Mouse (Mus musculus): ENCODE data around the gene Lrpprc.

GRCm38 (mm10) chr17:84788376-84789125 lies 2.0 kb downstream of the Lrpprc start:
- TF ChIP-seq CTCF (IDR thresholded peaks at IDR 0.05; ENCODE audit: borderline replicate concordance, control insufficient read depth, extremely low read depth, insufficient read depth, low read length, poor library complexity) (no peak), POLR2A (IDR thresholded peaks at IDR 0.05; ENCODE audit: control insufficient read depth, extremely low read depth, insufficient read depth, low read length, poor library complexity) (no peak)

All from thymus, adult 2 months (tissue).